Mouse (Mus musculus) macrophage (primary cell): Measurements from ENCODE around the gene Auh. TPM values are rescaled to one million over a fixed set of nuclear protein-coding genes. Genes with fewer than 3 reads are reported as not detected.

ENCODE experiments used
- H3K27ac ChIP-seq: fragments of 350-480 bp; formaldehyde crosslinking; 2 replicates; pipeline ENCODE4 v1.9.0; 2021
- H3K36me3 ChIP-seq: fragments of 350-480 bp; formaldehyde crosslinking; 2 replicates; pipeline ENCODE4 v1.9.0; 2021; ENCODE audit errors: inconsistent target
- H3K4me3 ChIP-seq: fragments of 350-480 bp; formaldehyde crosslinking; 2 replicates; pipeline ENCODE4 v1.9.0; 2021; ENCODE audit errors: inconsistent target
- H3K79me2 ChIP-seq: fragments of 350-480 bp; formaldehyde crosslinking; 2 replicates; pipeline ENCODE4 v1.9.0; 2021; ENCODE audit errors: inconsistent target
- WGBS: methylation state at CpG from one replicate; pipeline ENCODE4 v1.1.7; 2026; ENCODE audit warnings: inconsistent platforms; ENCODE audit not compliant: missing documents; 5-methylcytosine and 5-hydroxymethylcytosine counted together
- polyA plus RNA-seq: library from polyadenylated mRNA; stranded (reverse); fragments of 250-400 nt; gene quantifications from 3 replicates; pipeline ENCODE4 v1.2.4, GENCODE M21; 2018; ENCODE audit warnings: inconsistent platforms

Auh gene
- polyA plus RNA-seq, 1 experiment from 2014 or later = 24.3 TPM

GRCm38 (mm10) chr13:52949211-52949610, 19.7 kb upstream of the Auh start:
- Histone ChIP-seq H3K4me3 (no peak overlapping the region), H3K36me3 (no peaks in the 10 kb centered on the region), H3K27ac (no peak overlapping the region), H3K79me2 (no peaks in the 10 kb centered on the region)
- WGBS = 95% methylated on average over 3 of the region's 3 CpGs

DNA sequence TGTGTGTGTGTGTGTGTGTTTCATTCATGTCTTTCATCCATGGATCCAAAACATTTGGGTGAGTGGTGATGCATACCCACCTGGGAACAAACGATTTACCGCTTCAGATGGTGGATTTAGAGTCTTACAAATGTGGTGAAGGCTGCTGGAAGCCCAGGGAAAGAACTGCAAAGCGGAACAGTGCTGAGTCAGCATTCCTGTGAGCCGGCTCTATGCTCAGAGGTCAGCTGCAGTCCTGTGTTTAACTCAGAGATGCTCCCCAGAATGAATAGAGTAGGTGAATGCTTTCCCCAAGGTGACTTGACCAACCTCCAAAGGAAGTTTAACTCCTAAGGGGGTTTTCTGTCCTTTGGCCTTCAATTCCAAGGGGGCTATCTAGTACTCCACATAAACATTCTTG, 18.1 kb upstream of the Auh start:
- H3K27ac ChIP-seq = no peak overlapping the region
- H3K36me3 ChIP-seq = no peaks in the 10 kb centered on the region
- 92% methylated on average over 4 of the region's 4 CpGs for WGBS
- no peaks in the 10 kb centered on the region for H3K79me2 ChIP-seq
- no peak overlapping the region for H3K4me3 ChIP-seq

DNA sequence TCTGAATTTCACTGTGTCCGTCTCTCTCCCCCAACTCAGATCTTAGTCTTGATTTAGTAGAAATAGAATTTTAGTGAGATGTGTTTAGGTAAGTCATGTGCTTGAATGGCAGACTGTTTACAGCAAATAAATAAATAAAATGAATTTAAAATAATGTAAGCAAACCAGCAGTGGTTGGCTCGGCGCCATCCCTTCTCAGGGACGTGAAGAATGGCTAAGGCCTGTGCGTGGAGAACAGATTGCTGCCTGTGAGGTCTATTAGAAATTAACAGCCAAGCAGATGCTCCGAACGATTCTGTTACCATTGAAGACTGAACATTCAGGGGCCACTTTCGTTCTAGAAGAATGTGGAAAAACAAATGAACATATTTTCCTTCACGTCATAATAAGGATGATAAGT, 16.3 kb upstream of the Auh start:
- H3K27ac ChIP-seq = no peak overlapping the region
- H3K4me3 ChIP-seq = no peak overlapping the region
- WGBS = 93% methylated on average over 9 of the region's 9 CpGs
- no peaks in the 10 kb centered on the region for H3K79me2 ChIP-seq
- H3K36me3 ChIP-seq = no peaks in the 10 kb centered on the region

DNA sequence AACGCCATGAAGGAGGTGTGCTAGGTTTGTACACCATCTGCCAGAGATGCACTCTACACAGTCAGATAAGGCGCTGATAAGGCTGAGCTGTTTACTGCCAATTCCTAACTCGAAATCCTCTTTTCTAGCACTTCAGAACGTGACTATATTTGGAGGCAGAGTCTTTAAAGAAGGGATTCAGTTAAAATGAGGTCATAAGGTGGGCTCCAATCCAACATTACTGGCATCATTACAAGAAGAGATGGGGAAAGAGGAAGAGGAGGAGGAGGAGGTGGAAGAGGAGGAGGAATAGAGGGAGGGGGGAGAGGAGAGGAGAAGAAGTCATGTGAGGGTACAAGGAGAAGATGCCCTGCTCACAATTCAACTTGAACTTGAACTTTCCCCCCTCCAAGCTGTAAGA, 14.6 kb upstream of the Auh start:
- H3K27ac ChIP-seq = no peak overlapping the region
- H3K79me2 ChIP-seq = no peaks in the 10 kb centered on the region
- WGBS = 65% methylated on average over 4 of the region's 4 CpGs
- no peak overlapping the region for H3K4me3 ChIP-seq
- no peaks in the 10 kb centered on the region for H3K36me3 ChIP-seq

DNA sequence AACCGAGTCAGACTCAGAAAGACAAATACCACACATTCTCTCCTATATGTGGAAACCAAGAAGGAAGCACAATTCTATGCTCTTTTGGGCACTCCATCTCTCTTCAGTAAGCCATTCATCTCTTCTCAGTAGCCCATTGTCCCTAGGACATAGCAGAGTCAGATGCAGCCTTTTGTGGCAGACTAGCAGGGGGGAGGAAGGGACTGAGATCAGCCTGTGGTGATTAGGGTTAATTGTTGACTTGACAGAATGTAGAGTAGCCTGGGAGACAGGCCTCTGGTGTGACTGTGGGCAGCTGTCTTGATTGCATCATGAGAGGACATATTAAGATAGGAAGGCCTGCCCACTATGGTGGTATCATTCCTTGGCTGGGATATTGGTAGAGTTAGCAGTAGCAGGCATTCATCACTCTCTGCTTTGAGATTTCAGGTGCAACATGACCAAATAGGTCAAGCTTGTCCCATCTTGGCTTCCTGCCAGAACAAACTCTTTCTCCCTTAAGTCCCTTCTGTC, 13.5 kb upstream of the Auh start:
- H3K27ac ChIP-seq = no peak overlapping the region
- H3K4me3 ChIP-seq = no peak overlapping the region
- no peaks in the 10 kb centered on the region for H3K79me2 ChIP-seq
- 88% methylated on average over 1 of the region's 1 CpGs for WGBS
- H3K36me3 ChIP-seq = no peaks in the 10 kb centered on the region

- Histone ChIP-seq H3K4me3 (no peak overlapping the region), H3K36me3 (no peaks in the 10 kb centered on the region), H3K27ac (no peak overlapping the region), H3K79me2 (no peaks in the 10 kb centered on the region)
- 89% methylated on average over 7 of the region's 7 CpGs for WGBS
Measured at GRCm38 (mm10) chr13:52940956-52941355, 11.5 kb upstream of the Auh start.

GRCm38 (mm10) chr13:52930582-52930981, 1.1 kb upstream of the Auh start:
- 87% methylated on average over 10 of the region's 10 CpGs for whole genome bisulfite sequencing
- Histone ChIP-seq H3K79me2 (peaks cover 36% of the 10 kb centered on the region), H3K36me3 (no peaks in the 10 kb centered on the region), H3K4me3 (no peak overlapping the region), H3K27ac (no peak overlapping the region)

DNA sequence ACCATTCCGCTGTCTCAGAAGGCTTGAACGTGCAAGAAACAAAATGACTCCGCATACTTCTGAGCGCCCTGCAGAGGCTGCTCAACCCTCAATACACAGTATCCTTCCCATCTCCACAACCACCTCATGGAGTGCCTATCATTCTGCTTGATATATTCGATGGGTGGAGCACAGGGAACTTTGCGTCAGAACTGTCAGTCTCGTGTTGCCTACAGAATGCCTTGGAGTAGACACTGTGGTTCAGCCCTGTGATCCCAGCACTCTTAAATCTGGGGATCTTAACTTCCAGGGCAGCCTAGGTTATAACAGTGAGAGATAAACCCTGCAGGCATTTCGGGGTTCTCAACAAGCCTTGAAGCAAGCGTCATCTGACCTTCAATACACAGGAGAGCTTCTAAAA, 1.1 kb downstream of the Auh start:
- H3K79me2 ChIP-seq = peaks cover 58% of the 10 kb centered on the region
- no peaks in the 10 kb centered on the region for H3K36me3 ChIP-seq
- peak overlapping the region; percentile 68 for H3K4me3 ChIP-seq
- 67% methylated on average over 9 of the region's 9 CpGs for WGBS
- no peak overlapping the region for H3K27ac ChIP-seq

DNA sequence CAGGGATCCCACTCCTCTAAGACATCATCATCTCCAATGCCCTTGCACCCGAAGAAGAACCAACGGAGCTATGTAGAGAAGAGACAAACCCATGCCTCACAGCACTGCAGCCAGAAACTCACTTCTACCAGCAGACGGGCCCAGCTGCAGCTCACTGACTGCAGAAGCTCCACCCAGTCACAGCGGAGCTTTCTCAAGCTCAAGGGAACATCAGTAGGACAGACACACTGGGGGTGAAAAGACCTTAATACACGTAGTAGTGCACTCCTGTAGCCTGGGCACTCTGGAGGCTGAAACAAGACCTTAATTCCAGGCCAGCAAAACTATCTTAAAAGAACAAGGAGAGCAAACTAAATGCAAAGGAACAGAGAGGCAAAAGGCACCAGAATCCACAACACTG, 5.0 kb downstream of the Auh start:
- H3K4me3 ChIP-seq = no peak overlapping the region
- no peak overlapping the region for H3K27ac ChIP-seq
- 99% methylated on average over 5 of the region's 5 CpGs for WGBS
- H3K36me3 ChIP-seq = no peaks in the 10 kb centered on the region
- H3K79me2 ChIP-seq = peaks cover 97% of the 10 kb centered on the region

- Histone ChIP-seq H3K27ac (no peak overlapping the region), H3K79me2 (peaks cover 79% of the 10 kb centered on the region), H3K4me3 (no peak overlapping the region), H3K36me3 (no peaks in the 10 kb centered on the region; the same call in 1 of the 2 replicates)
- 78% methylated on average over 8 of the region's 8 CpGs for WGBS
Measured at GRCm38 (mm10) chr13:52921966-52922365, 7.5 kb downstream of the Auh start.

DNA sequence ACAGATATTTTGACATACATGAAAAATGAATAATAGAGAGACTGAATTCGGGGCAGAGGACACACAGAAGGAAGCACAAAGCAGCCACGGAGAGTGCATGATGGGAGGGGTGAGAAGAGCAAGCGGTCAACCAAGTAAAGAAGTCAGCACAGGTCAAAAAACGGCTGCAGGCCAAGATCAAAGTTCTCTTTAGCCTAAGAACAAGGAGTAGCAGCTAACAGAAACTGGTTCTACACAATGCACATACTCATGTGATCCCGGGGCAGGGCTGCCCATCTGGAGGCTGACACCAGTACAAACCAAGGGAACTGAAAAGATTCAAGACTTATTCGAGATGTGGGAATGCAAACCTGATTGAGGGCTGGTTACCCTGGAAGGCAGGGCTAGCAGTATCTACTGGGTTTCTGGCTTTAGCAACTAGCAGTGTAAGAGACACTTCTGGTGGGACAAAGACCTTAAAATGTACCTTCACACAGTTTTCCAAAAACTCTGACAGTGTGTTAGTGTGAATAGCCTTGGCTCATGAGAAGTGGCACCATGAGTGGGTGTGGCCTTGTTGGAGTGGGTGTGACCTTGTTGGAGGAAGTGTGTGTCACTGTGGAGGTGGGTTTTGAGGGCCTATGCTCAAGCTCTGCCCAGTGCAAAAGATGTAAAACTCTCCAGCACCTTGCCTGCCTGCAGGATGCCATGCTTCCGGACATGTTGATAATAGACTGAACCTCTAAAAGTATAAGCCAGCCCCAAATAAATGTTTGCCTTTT, 8.2 kb downstream of the Auh start:
- Histone ChIP-seq H3K27ac (no peak overlapping the region), H3K36me3 (no peaks in the 10 kb centered on the region; the same call in 1 of the 2 replicates), H3K79me2 (peaks cover 72% of the 10 kb centered on the region), H3K4me3 (no peak overlapping the region)
- 90% methylated on average over 7 of the region's 7 CpGs for WGBS

DNA sequence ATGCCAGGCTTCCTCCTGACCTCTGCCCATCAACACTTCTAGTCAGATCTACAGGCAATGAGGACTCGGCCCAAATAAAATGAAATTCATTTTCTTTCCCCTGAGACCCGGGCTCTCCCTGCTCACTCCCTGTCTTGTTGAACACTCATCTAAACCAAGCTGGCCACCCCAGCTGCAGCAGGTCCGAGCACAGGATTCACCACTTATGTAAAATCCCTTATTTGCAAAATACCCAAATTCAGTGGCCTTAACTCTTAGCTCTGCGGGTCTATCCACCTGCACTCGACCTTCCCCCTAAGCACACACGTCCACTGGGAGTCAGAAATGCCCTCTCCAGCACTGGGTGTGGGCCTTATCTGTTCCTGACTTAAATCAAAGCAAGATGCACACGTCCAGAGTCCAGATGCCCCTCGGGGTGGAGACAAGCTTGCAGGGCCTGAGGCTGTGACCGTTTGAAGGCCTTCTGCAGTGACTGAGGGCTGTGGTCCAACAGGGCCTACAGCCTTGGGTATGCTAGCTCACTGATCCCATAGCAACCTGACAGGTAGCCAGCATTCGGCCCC, 9.6 kb downstream of the Auh start:
- Histone ChIP-seq H3K4me3 (no peak overlapping the region), H3K36me3 (no peaks in the 10 kb centered on the region; the same call in 1 of the 2 replicates), H3K79me2 (peaks cover 58% of the 10 kb centered on the region), H3K27ac (no peak overlapping the region)
- WGBS = 94% methylated on average over 10 of the region's 10 CpGs

GRCm38 (mm10) chr13:52918333-52918732, 11.1 kb downstream of the Auh start:
- no peak overlapping the region for H3K4me3 ChIP-seq
- 94% methylated on average over 5 of the region's 5 CpGs for WGBS
- H3K36me3 ChIP-seq = no peaks in the 10 kb centered on the region; the same call in 1 of the 2 replicates
- peaks cover 43% of the 10 kb centered on the region for H3K79me2 ChIP-seq
- no peak overlapping the region for H3K27ac ChIP-seq

DNA sequence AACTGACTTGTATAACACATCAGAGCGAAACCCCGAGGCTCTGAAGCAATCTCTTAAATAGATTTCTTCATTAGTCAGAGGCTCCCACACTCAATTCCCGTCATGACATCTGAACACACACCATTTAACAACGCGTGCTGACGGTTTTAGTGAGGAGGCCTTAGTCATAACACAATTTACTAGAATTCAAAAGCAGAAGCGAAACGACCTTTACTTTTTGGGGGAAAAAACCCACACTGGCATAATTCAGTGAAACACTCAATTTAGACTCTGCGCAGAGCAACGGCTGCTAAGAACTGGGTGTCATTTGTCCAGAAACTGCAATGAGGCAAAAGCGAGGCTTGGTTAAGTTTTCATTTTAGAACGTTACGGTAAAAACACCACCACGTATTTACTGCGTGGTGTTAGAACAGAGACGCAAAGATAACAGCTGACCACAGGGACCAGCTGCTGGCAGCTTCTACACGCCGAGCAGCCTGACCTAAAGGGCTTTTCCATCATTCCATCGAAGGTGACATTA, 14.8 kb downstream of the Auh start:
- WGBS = 15% methylated on average over 19 of the region's 19 CpGs
- peaks cover 6% of the 10 kb centered on the region; the same call in 1 of the 2 replicates for H3K79me2 ChIP-seq
- H3K36me3 ChIP-seq = no peaks in the 10 kb centered on the region; the same call in 1 of the 2 replicates
- no peak overlapping the region for H3K4me3 ChIP-seq
- H3K27ac ChIP-seq = peak overlapping the region; percentile 32

DNA sequence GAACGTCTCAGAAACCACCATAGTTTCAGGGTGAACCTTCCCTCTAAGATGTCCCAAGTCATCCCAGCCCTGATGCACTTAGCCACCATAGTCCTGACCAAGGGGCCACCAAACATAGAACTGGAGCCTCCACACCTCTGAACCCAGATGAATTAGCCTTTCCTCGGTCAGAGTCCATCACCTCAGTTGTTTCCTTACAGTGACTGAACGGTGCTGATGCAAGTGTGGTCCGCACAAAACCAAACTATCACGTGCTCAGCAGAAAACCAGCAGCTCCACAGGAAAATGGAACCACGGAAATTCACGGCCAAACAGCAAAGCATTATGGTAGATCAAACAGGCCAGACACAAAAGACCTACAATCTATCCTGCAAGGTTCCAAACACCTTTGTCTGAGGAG, 15.6 kb downstream of the Auh start:
- WGBS = 48% methylated on average over 6 of the region's 7 CpGs
- Histone ChIP-seq H3K79me2 (no peaks in the 10 kb centered on the region), H3K27ac (0 out of 2 replicates have a peak overlapping the region, but pooled peaks have one; percentile 32), H3K4me3 (no peak overlapping the region), H3K36me3 (peaks cover 1% of the 10 kb centered on the region; the same call in 1 of the 2 replicates)
